Mouse (Mus musculus) cortical plate, adult 2 months (tissue): Measurements from ENCODE around the gene Tnrc6b.

Experiments
- CTCF ChIP-seq: fragments of 200-500 bp; IDR thresholded peaks from 2 replicates; pipeline ENCODE4 v1.5.1; 2011; ENCODE audit warnings: mild to moderate bottlenecking, control low read depth, low read length; ENCODE audit not compliant: insufficient read depth; ENCODE audit errors: extremely low read depth
- POLR2A ChIP-seq: fragments of 200-500 bp; IDR thresholded peaks from 2 replicates; pipeline ENCODE4 v1.6.1; 2011; ENCODE audit warnings: mild to moderate bottlenecking, low read length, control low read depth; ENCODE audit not compliant: insufficient read depth; ENCODE audit errors: extremely low read depth

- TF ChIP-seq CTCF (no peak), POLR2A (no peak)
Measured at GRCm38 (mm10) chr15:80822276-80822675, 111.2 kb downstream of the Tnrc6b start.
